Mouse (Mus musculus) forebrain, embryonic 15.5 days (tissue): ENCODE measurements around the gene Rasl11a. TPM values are rescaled to one million over a fixed set of nuclear protein-coding genes. Genes with fewer than 3 reads are reported as not detected.

ENCODE experiments used
- ATAC-seq: fragments of 200-750 bp; cut with Nextera tagmentation; replicated peaks from 2 replicates; pipeline ENCODE4 v1.8.0; 2017; ENCODE audit warnings: mild to moderate bottlenecking, moderate TSS enrichment, moderate library complexity
- H3K27ac ChIP-seq: fragments of 300-500 bp; sonication (generic); replicated peaks from 2 replicates; pipeline ENCODE4 v1.5.1; 2015; ENCODE audit warnings: mild to moderate bottlenecking, inconsistent platforms
- H3K27me3 ChIP-seq: fragments of 300-500 bp; sonication (generic); 2 replicates; pipeline ENCODE4 v1.6.1; 2015; ENCODE audit warnings: inconsistent platforms
- H3K36me3 ChIP-seq: fragments of 300-500 bp; sonication (generic); 2 replicates; pipeline ENCODE4 v1.6.1; 2015; ENCODE audit warnings: mild to moderate bottlenecking, inconsistent platforms
- H3K4me1 ChIP-seq: fragments of 300-500 bp; sonication (generic); 2 replicates; pipeline ENCODE4 v1.6.1; 2015; ENCODE audit warnings: inconsistent platforms
- H3K4me2 ChIP-seq: fragments of 300-500 bp; sonication (generic); replicated peaks from 2 replicates; pipeline ENCODE4 v1.6.1; 2015; ENCODE audit warnings: mild to moderate bottlenecking, inconsistent platforms
- H3K4me3 ChIP-seq: fragments of 300-500 bp; sonication (generic); 2 replicates; pipeline ENCODE4 v1.5.1; 2015; ENCODE audit warnings: mild to moderate bottlenecking, inconsistent platforms
- H3K9ac ChIP-seq: fragments of 300-500 bp; sonication (generic); replicated peaks from 2 replicates; pipeline ENCODE4 v1.6.1; 2015; ENCODE audit warnings: mild to moderate bottlenecking, inconsistent platforms
- H3K9me3 ChIP-seq: fragments of 300-500 bp; sonication (generic); 2 replicates; pipeline ENCODE4 v1.6.1; 2016; ENCODE audit warnings: inconsistent platforms
- whole genome bisulfite sequencing: fragments of 180-500 bp; shearing (Covaris S2); methylation state at CpG from one replicate; pipeline ENCODE4 v1.1.7; 2015; ENCODE audit warnings: mixed read lengths; 5-methylcytosine and 5-hydroxymethylcytosine counted together
- polyA plus RNA-seq: library from polyadenylated mRNA; unstranded; fragments of >200 nt; fragmentation: Nextera tagmentation; extraction: Ambion mirVana; gene quantifications from 2 replicates; pipeline ENCODE4 v1.2.1, GENCODE M21; 2015

The Rasl11a gene
- polyA plus RNA-seq, 1 experiment from 2014 or later = 13.4 TPM

GRCm38 (mm10) chr5:146832769-146833448 is 12.0 kb upstream of the Rasl11a start, which contains the start of gene Rpl21:
Gene Rpl21, plus strand, starts transcription at chr5:146832890.
- WGBS = under 1% methylated on average over 60 of the region's 60 CpGs
- Histone ChIP-seq H3K9me3 (no peaks in the 10 kb centered on the region), H3K4me2 (peak within 1 kb of the TSS; percentile 56), H3K36me3 (peaks cover 35% of the 10 kb centered on the region), H3K27ac (peak within 1 kb of the TSS; percentile 88), H3K4me1 (peaks cover 20% of the 10 kb centered on the region), H3K4me3 (peak within 1 kb of the TSS; percentile 84), H3K9ac (peak within 1 kb of the TSS; percentile 95), H3K27me3 (no peaks in the 10 kb centered on the region)
- ATAC-seq = peak; percentile 99

- Histone ChIP-seq H3K9ac (peak overlapping the region; percentile 95), H3K4me3 (peak overlapping the region; percentile 84), H3K27ac (peak overlapping the region; percentile 88; the same call in 1 of the 2 replicates), H3K27me3 (no peaks in the 10 kb centered on the region), H3K4me1 (peaks cover 20% of the 10 kb centered on the region), H3K9me3 (no peaks in the 10 kb centered on the region), H3K4me2 (peak overlapping the region; percentile 56), H3K36me3 (peaks cover 43% of the 10 kb centered on the region)
- 20% methylated on average over 8 of the region's 8 CpGs for WGBS
- ATAC-seq = no peak
Measured at GRCm38 (mm10) chr5:146833673-146834201, 11.1 kb upstream of the Rasl11a start.

DNA sequence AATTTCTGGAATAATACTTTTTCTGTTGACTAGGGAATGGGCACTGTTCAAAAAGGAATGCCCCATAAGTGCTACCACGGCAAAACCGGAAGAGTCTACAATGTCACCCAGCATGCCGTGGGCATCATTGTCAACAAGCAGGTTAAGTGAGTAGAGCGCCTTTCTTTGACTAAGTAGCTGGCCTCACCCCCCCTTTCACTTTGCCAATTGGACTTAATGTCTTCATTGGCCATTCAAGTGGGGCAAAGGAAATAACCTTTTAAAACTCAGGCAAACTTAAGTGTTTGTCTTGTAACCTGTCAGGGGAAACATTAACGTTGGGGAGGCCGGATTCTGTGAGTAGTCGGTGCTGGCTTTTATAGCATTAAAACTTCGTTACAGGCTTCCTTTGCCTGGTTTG is 9.9 kb upstream of the Rasl11a start:
- ATAC-seq = no peak
- Histone ChIP-seq H3K27me3 (no peaks in the 10 kb centered on the region), H3K9me3 (no peaks in the 10 kb centered on the region), H3K9ac (no peak overlapping the region), H3K4me3 (no peak overlapping the region), H3K4me2 (no peak overlapping the region), H3K36me3 (peaks cover 45% of the 10 kb centered on the region), H3K4me1 (peaks cover 20% of the 10 kb centered on the region), H3K27ac (no peak overlapping the region)
- 86% methylated on average over 8 of the region's 8 CpGs for WGBS

GRCm38 (mm10) chr5:146837967-146838720 is 6.7 kb upstream of the Rasl11a start:
- H3K27me3 ChIP-seq = no peaks in the 10 kb centered on the region
- ATAC-seq = no peak
- peaks cover 45% of the 10 kb centered on the region for H3K36me3 ChIP-seq
- peaks cover 14% of the 10 kb centered on the region for H3K4me1 ChIP-seq
- H3K4me3 ChIP-seq = no peak overlapping the region
- H3K9me3 ChIP-seq = no peaks in the 10 kb centered on the region
- no peak overlapping the region for H3K4me2 ChIP-seq
- 69% methylated on average over 7 of the region's 7 CpGs for WGBS
- H3K9ac ChIP-seq = no peak overlapping the region
- H3K27ac ChIP-seq = no peak overlapping the region

DNA sequence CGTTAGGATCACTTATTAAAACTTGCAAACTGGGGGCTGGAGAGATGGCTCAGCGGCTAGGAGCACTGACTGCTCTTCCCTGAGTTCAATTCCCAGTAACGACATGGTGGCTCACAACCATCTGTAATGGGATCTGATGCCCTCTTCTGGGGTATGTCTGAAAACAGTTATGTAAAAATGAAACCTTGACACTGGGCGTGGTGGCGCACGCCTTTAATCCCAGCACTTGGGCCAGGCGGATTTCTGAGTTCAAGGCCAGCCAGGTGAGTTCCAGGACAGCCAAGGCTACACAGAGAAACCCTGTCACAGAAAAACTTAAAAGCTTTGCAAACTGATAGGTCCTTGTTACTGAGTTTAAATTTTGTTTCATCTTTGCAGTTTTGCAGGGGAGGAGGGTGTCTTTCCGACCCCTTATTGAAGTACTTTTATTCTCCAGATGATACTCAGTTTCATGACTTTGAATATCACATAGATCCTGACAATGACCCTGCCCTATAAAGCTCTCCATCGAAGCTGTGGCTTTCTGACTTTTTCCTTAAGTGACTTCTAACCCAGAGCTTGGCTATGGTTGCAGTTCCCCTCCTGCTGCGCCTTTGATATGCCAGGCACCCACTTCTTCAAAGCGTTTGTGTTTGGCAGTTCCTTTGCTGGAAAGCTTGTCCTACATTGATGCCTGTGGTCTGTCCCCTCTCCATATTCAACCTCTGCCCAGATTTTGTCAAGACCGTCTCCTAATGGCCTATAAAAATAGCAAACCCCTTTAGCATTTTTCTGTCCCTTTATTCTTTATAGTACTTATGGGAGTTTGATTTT is 5.8 kb upstream of the Rasl11a start:
- H3K9me3 ChIP-seq = no peaks in the 10 kb centered on the region
- H3K4me1 ChIP-seq = peaks cover 7% of the 10 kb centered on the region
- H3K9ac ChIP-seq = no peak overlapping the region
- H3K4me3 ChIP-seq = no peak overlapping the region
- H3K27me3 ChIP-seq = no peaks in the 10 kb centered on the region
- 61% methylated on average over 12 of the region's 12 CpGs for WGBS
- ATAC-seq = no peak
- H3K27ac ChIP-seq = no peak overlapping the region
- H3K36me3 ChIP-seq = peaks cover 45% of the 10 kb centered on the region
- H3K4me2 ChIP-seq = no peak overlapping the region

- Histone ChIP-seq H3K27ac (no peak overlapping the region), H3K9me3 (no peaks in the 10 kb centered on the region), H3K4me1 (peaks cover 6% of the 10 kb centered on the region; the same call in 1 of the 2 replicates), H3K4me3 (no peak overlapping the region), H3K27me3 (no peaks in the 10 kb centered on the region), H3K36me3 (peaks cover 39% of the 10 kb centered on the region), H3K9ac (no peak overlapping the region), H3K4me2 (no peak overlapping the region)
- no peak for ATAC-seq
- 63% methylated on average over 5 of the region's 5 CpGs for WGBS
Measured at GRCm38 (mm10) chr5:146839760-146840159, 5.1 kb upstream of the Rasl11a start.

GRCm38 (mm10) chr5:146840422-146840821 is 4.4 kb upstream of the Rasl11a start:
- Histone ChIP-seq H3K4me3 (no peak overlapping the region), H3K9ac (no peak overlapping the region), H3K9me3 (no peaks in the 10 kb centered on the region), H3K4me2 (no peak overlapping the region), H3K27me3 (no peaks in the 10 kb centered on the region), H3K36me3 (peaks cover 34% of the 10 kb centered on the region), H3K4me1 (peaks cover 9% of the 10 kb centered on the region; the same call in 1 of the 2 replicates), H3K27ac (no peak overlapping the region)
- WGBS = 89% methylated on average over 4 of the region's 4 CpGs
- no peak for ATAC-seq

GRCm38 (mm10) chr5:146841301-146841700 is 3.6 kb upstream of the Rasl11a start:
- H3K4me1 ChIP-seq = peaks cover 17% of the 10 kb centered on the region; the same call in 1 of the 2 replicates
- no peak overlapping the region for H3K4me2 ChIP-seq
- ATAC-seq = no peak
- no peak overlapping the region for H3K4me3 ChIP-seq
- no peaks in the 10 kb centered on the region for H3K9me3 ChIP-seq
- no peak overlapping the region for H3K9ac ChIP-seq
- H3K27ac ChIP-seq = no peak overlapping the region
- peaks cover 25% of the 10 kb centered on the region for H3K36me3 ChIP-seq
- H3K27me3 ChIP-seq = no peaks in the 10 kb centered on the region
- 94% methylated on average over 5 of the region's 5 CpGs for WGBS

- no peaks in the 10 kb centered on the region for H3K9me3 ChIP-seq
- no peak overlapping the region for H3K27ac ChIP-seq
- H3K9ac ChIP-seq = no peak overlapping the region
- no peak overlapping the region for H3K4me3 ChIP-seq
- H3K4me2 ChIP-seq = no peak overlapping the region
- peaks cover 17% of the 10 kb centered on the region; the same call in 1 of the 2 replicates for H3K4me1 ChIP-seq
- 69% methylated on average over 4 of the region's 4 CpGs for WGBS
- no peaks in the 10 kb centered on the region for H3K27me3 ChIP-seq
- H3K36me3 ChIP-seq = peaks cover 18% of the 10 kb centered on the region
- no peak for ATAC-seq
Measured at GRCm38 (mm10) chr5:146841996-146842395, 2.9 kb upstream of the Rasl11a start.

- H3K27me3 ChIP-seq = no peaks in the 10 kb centered on the region
- H3K27ac ChIP-seq = peak overlapping the region; percentile 71
- H3K4me2 ChIP-seq = peak overlapping the region; percentile 99
- H3K4me3 ChIP-seq = peak overlapping the region; percentile 71
- ATAC-seq = peak; percentile 62
- peaks cover 17% of the 10 kb centered on the region; the same call in 1 of the 2 replicates for H3K4me1 ChIP-seq
- no peaks in the 10 kb centered on the region for H3K9me3 ChIP-seq
- WGBS = 4% methylated on average over 6 of the region's 6 CpGs
- H3K36me3 ChIP-seq = no peaks in the 10 kb centered on the region
- peak overlapping the region; percentile 69 for H3K9ac ChIP-seq
Measured at GRCm38 (mm10) chr5:146844301-146844941, 450 bp upstream of the Rasl11a start.

DNA sequence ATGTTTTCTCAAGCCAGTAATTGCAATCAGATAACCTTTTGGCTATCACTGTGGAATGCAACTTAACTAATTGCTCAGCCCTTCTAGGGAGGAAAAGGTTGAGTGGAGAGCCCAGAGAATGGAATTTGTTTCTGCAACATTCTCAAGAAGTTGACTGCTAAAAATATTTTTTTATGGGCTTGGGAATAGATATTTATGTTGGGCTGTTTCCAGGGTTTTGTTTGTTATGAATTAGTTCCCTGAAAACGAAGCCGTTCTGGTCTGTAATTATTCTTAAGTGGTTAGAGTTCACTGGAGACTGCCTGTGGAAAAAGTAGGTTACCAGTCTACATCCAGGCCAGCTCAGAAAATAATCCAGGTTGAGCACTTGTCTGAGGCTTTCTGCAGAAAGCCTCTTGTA is 1.6 kb downstream of the Rasl11a start:
- no peak overlapping the region for H3K4me2 ChIP-seq

More for the DNA sequence above, 1.6 kb downstream of the Rasl11a start:
- Histone ChIP-seq H3K27ac (no peak overlapping the region), H3K9me3 (no peaks in the 10 kb centered on the region), H3K9ac (no peak overlapping the region), H3K27me3 (no peaks in the 10 kb centered on the region), H3K4me1 (peaks cover 17% of the 10 kb centered on the region; the same call in 1 of the 2 replicates), H3K36me3 (no peaks in the 10 kb centered on the region), H3K4me3 (no peak overlapping the region)
- 69% methylated on average over 2 of the region's 2 CpGs for WGBS
- no peak for ATAC-seq
